Mouse (Mus musculus): ENCODE results near the gene Pecr. TPM values are rescaled to one million over a fixed set of nuclear protein-coding genes. Genes with fewer than 3 reads are reported as not detected.

Pecr gene
- polyA plus RNA-seq, 2 experiments, result 20.5 to 31.2 TPM

GRCm38 (mm10) chr1:72225054-72225718, 58.9 kb downstream of the Pecr start:
- H3K9me3 ChIP-seq (ENCODE audit: control insufficient read depth, low read length), result no peaks in the 10 kb centered on the region
- peak overlapping the region; percentile 44 for H3K4me3 ChIP-seq (replicated peaks; ENCODE audit: low read length)
- WGBS, result 10% methylated on average over 13 of the region's 13 CpGs
- H3K27me3 ChIP-seq (ENCODE audit: control insufficient read depth, insufficient read depth, low read length), result peaks cover 16% of the 10 kb centered on the region; the same call in 1 of the 2 replicates
- peak overlapping the region; percentile 67 for H3K4me2 ChIP-seq (replicated peaks; ENCODE audit: low read depth, low read length, severe bottlenecking)
- ATAC-seq (ENCODE audit: low FRiP score, low read depth), result no peak
- TF ChIP-seq POLR2A (IDR thresholded peaks at IDR 0.05; ENCODE audit: borderline replicate concordance, extremely low read depth, insufficient read depth, insufficient read length), result no peak
- no peak overlapping the region for H3K27ac ChIP-seq (replicated peaks; ENCODE audit: low read depth, low read length)
- no peaks in the 10 kb centered on the region for H3K36me3 ChIP-seq (ENCODE audit: control insufficient read depth, insufficient read depth, low read length)
- no peak for DNase-seq (ENCODE audit: low spot score)
- no peaks in the 10 kb centered on the region for H3K4me1 ChIP-seq (ENCODE audit: control insufficient read depth, insufficient read depth, low read length)
- H3K9ac ChIP-seq (ENCODE audit: low read depth, low read length, severe bottlenecking), result peak overlapping the region; percentile 53; the same call in 1 of the 2 replicates

DNA sequence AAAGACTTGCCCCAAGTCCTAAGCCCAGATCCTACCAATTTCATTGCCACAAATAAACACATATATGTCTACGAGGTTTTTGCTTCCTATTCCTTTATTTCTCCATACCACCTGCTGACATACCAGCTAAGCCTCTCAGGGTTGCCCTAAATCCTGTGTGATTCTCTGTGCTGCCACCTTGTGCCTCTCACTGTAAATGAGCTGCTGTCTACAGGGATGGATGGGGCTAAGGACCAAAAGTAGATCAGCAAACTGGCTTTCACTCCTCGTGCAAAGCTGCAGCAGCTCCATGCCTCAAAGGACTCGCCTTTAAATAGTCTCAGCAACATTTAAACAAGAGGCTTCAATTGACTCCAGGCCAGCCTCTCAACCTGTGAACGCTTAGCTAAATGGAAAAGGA, 64.1 kb downstream of the Pecr start:
- Histone ChIP-seq H3K4me2 (replicated peaks; ENCODE audit: low read depth, low read length, severe bottlenecking) (no peak overlapping the region), H3K9ac (ENCODE audit: low read depth, low read length, severe bottlenecking) (no peak overlapping the region), H3K36me3 (ENCODE audit: control insufficient read depth, insufficient read depth, low read length) (no peaks in the 10 kb centered on the region), H3K4me3 (replicated peaks; ENCODE audit: low read length) (no peak overlapping the region), H3K4me1 (ENCODE audit: control insufficient read depth, insufficient read depth, low read length) (no peaks in the 10 kb centered on the region), H3K27me3 (ENCODE audit: control insufficient read depth, insufficient read depth, low read length) (peaks cover 16% of the 10 kb centered on the region; the same call in 1 of the 2 replicates), H3K27ac (replicated peaks; ENCODE audit: low read depth, low read length) (no peak overlapping the region), H3K9me3 (ENCODE audit: control insufficient read depth, low read length) (no peaks in the 10 kb centered on the region)
- no peak for ATAC-seq (ENCODE audit: low FRiP score, low read depth)
- TF ChIP-seq POLR2A (IDR thresholded peaks at IDR 0.05; ENCODE audit: borderline replicate concordance, extremely low read depth, insufficient read depth, insufficient read length), result no peak
- WGBS, result 26% methylated on average over 4 of the region's 4 CpGs
- DNase-seq (ENCODE audit: low spot score), result no peak

GRCm38 (mm10) chr1:72219116-72219515, 65.0 kb downstream of the Pecr start:
- DNase-seq (ENCODE audit: low spot score), result no peak
- Histone ChIP-seq H3K27me3 (ENCODE audit: control insufficient read depth, insufficient read depth, low read length) (peaks cover 10% of the 10 kb centered on the region; the same call in 1 of the 2 replicates), H3K9me3 (ENCODE audit: control insufficient read depth, low read length) (no peaks in the 10 kb centered on the region), H3K4me3 (replicated peaks; ENCODE audit: low read length) (no peak overlapping the region), H3K4me1 (ENCODE audit: control insufficient read depth, insufficient read depth, low read length) (no peaks in the 10 kb centered on the region), H3K9ac (ENCODE audit: low read depth, low read length, severe bottlenecking) (no peak overlapping the region), H3K4me2 (replicated peaks; ENCODE audit: low read depth, low read length, severe bottlenecking) (no peak overlapping the region), H3K27ac (replicated peaks; ENCODE audit: low read depth, low read length) (no peak overlapping the region), H3K36me3 (ENCODE audit: control insufficient read depth, insufficient read depth, low read length) (no peaks in the 10 kb centered on the region)
- WGBS, result 30% methylated on average over 2 of the region's 2 CpGs
- no peak for ATAC-seq (ENCODE audit: low FRiP score, low read depth)
- TF ChIP-seq POLR2A (IDR thresholded peaks at IDR 0.05; ENCODE audit: borderline replicate concordance, extremely low read depth, insufficient read depth, insufficient read length), result no peak

GRCm38 (mm10) chr1:72218626-72219025, 65.5 kb downstream of the Pecr start:
- no peaks in the 10 kb centered on the region for H3K4me1 ChIP-seq (ENCODE audit: control insufficient read depth, insufficient read depth, low read length)
- H3K9ac ChIP-seq (ENCODE audit: low read depth, low read length, severe bottlenecking), result no peak overlapping the region
- no peak for DNase-seq (ENCODE audit: low spot score)
- WGBS, result 74% methylated on average over 2 of the region's 2 CpGs
- H3K4me3 ChIP-seq (replicated peaks; ENCODE audit: low read length), result no peak overlapping the region
- H3K27me3 ChIP-seq (ENCODE audit: control insufficient read depth, insufficient read depth, low read length), result 0 out of 2 replicates have a peak, but pooled peaks cover 5% of the 10 kb centered on the region
- no peaks in the 10 kb centered on the region for H3K36me3 ChIP-seq (ENCODE audit: control insufficient read depth, insufficient read depth, low read length)
- H3K4me2 ChIP-seq (replicated peaks; ENCODE audit: low read depth, low read length, severe bottlenecking), result no peak overlapping the region
- no peak for TF ChIP-seq POLR2A (IDR thresholded peaks at IDR 0.05; ENCODE audit: borderline replicate concordance, extremely low read depth, insufficient read depth, insufficient read length)
- no peak overlapping the region for H3K27ac ChIP-seq (replicated peaks; ENCODE audit: low read depth, low read length)
- H3K9me3 ChIP-seq (ENCODE audit: control insufficient read depth, low read length), result no peaks in the 10 kb centered on the region
- no peak for ATAC-seq (ENCODE audit: low FRiP score, low read depth)

DNA sequence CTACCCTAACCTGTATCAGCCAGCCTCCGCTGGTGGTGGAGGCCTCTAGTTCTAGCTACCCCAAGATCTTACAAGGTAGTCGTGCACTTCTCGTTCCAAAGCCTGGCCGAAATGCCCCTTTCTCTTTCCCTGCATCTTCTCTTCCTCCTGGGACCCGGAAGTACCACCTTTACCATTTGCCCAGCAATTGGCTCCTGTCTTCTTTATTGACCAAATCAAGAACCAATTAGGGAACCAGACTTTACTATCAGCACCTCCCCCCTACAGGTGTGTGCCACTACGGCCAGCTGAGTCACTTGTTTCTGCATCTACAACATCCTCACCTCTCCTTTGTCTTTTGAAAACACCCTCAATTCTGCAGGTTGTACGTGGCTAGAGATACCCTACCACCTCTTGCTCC, 67.4 kb downstream of the Pecr start:
- 79% methylated on average over 7 of the region's 7 CpGs for WGBS
- DNase-seq (ENCODE audit: low spot score), result no peak
- no peak for ATAC-seq (ENCODE audit: low FRiP score, low read depth)
- H3K36me3 ChIP-seq (ENCODE audit: control insufficient read depth, insufficient read depth, low read length), result no peaks in the 10 kb centered on the region
- H3K4me1 ChIP-seq (ENCODE audit: control insufficient read depth, insufficient read depth, low read length), result no peaks in the 10 kb centered on the region
- no peak overlapping the region for H3K4me2 ChIP-seq (replicated peaks; ENCODE audit: low read depth, low read length, severe bottlenecking)
- TF ChIP-seq POLR2A (IDR thresholded peaks at IDR 0.05; ENCODE audit: borderline replicate concordance, extremely low read depth, insufficient read depth, insufficient read length), result no peak
- no peak overlapping the region for H3K9ac ChIP-seq (ENCODE audit: low read depth, low read length, severe bottlenecking)
- H3K27ac ChIP-seq (replicated peaks; ENCODE audit: low read depth, low read length), result no peak overlapping the region
- H3K4me3 ChIP-seq (replicated peaks; ENCODE audit: low read length), result no peak overlapping the region
- H3K9me3 ChIP-seq (ENCODE audit: control insufficient read depth, low read length), result no peaks in the 10 kb centered on the region
- H3K27me3 ChIP-seq (ENCODE audit: control insufficient read depth, insufficient read depth, low read length), result no peaks in the 10 kb centered on the region

Measured in limb, embryonic 14.5 days (tissue).